Mouse (Mus musculus) liver, postnatal 0 days (tissue): Measurements from ENCODE around the gene Ctns. TPM values are rescaled to one million over a fixed set of nuclear protein-coding genes. Genes with fewer than 3 reads are reported as not detected.

Source experiments
- ATAC-seq: fragments of 200-750 bp; cut with Nextera tagmentation; 2 replicates; pipeline ENCODE4 v1.8.0; 2017; ENCODE audit warnings: mild to moderate bottlenecking, moderate library complexity
- DNase-seq: peaks from one replicate; pipeline ENCODE4 v3.0.0-alpha.2; 2016
- H3K27ac ChIP-seq: fragments of 300-500 bp; sonication (generic); 2 replicates; pipeline ENCODE4 v1.5.1; 2014; ENCODE audit warnings: antibody characterized with exemption, moderate library complexity, mild to moderate bottlenecking, low read depth
- H3K27me3 ChIP-seq: fragments of 300-500 bp; sonication (generic); 2 replicates; pipeline ENCODE4 v1.6.1; 2014; ENCODE audit warnings: low read length, control low read depth, mixed read lengths; ENCODE audit not compliant: insufficient read depth
- H3K36me3 ChIP-seq: fragments of 300-500 bp; sonication (generic); replicated peaks from 2 replicates; pipeline ENCODE4 v1.6.1; 2014; ENCODE audit warnings: mild to moderate bottlenecking, control low read depth, low read length, moderate library complexity, mixed read lengths; ENCODE audit not compliant: insufficient read depth
- H3K4me1 ChIP-seq: fragments of 300-500 bp; sonication (generic); 2 replicates; pipeline ENCODE4 v1.6.1; 2014; ENCODE audit warnings: antibody characterized with exemption, mild to moderate bottlenecking, control low read depth; ENCODE audit not compliant: insufficient read depth
- H3K4me2 ChIP-seq: fragments of 300-500 bp; sonication (generic); 2 replicates; pipeline ENCODE4 v1.6.1; 2014; ENCODE audit warnings: low read depth, mild to moderate bottlenecking, low read length, moderate library complexity, mixed read lengths
- H3K4me3 ChIP-seq: fragments of 300-500 bp; sonication (generic); 2 replicates; pipeline ENCODE4 v1.5.1; 2014; ENCODE audit warnings: low read depth, low read length
- H3K9ac ChIP-seq: fragments of 300-500 bp; sonication (generic); replicated peaks from 2 replicates; pipeline ENCODE4 v1.6.1; 2014; ENCODE audit warnings: mild to moderate bottlenecking, moderate library complexity
- H3K9me3 ChIP-seq: fragments of 300-500 bp; sonication (generic); 2 replicates; pipeline ENCODE4 v1.6.1; 2016; ENCODE audit warnings: mild to moderate bottlenecking, control low read depth, low read length, mixed read lengths
- CTCF ChIP-seq: sonication (generic); IDR thresholded peaks from 2 replicates; pipeline ENCODE4 v1.5.1; 2016; ENCODE audit warnings: antibody characterized with exemption, low read depth
- EP300 ChIP-seq: IDR thresholded peaks from 2 replicates; pipeline ENCODE4 v1.6.1; 2016; ENCODE audit warnings: antibody characterized with exemption, low read depth, mild to moderate bottlenecking
- WGBS: fragments of 180-500 bp; shearing (Covaris S2); extraction: QIAGEN DNeasy Blood & Tissue Kit; methylation state at CpG from one replicate; pipeline ENCODE4 v1.1.7; 2014; ENCODE audit not compliant: insufficient replicate concordance; 5-methylcytosine and 5-hydroxymethylcytosine counted together
- polyA plus RNA-seq: library from polyadenylated mRNA; unstranded; fragments of >200 nt; fragmentation: Nextera tagmentation; extraction: Ambion mirVana; gene quantifications from 2 replicates; pipeline ENCODE4 v1.2.1, GENCODE M21; 2015

The Ctns gene
- polyA plus RNA-seq, 1 experiment from 2014 or later = 8.4 TPM

DNA sequence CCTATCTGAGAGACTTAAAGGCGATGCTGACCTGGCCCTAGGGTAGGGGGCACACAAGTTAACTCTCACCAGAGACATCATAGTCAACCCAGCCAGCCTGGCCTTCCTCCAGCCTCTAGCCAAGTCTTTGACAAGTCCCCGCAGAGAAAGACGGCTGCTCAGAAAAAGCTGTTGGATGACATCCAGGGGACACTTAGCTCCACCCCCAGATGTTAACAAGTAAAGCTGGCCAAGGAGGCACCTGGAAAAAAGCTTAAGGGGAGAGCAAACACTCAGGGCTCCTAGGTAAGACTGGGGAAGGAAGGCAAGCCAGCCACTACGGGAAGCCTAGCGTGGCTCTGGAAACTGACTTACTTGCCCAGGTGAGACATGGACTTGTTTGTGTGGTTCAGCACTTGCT lies 26.7 kb downstream of the Ctns start:
- no peak for DNase-seq
- 58% methylated on average over 5 of the region's 5 CpGs for WGBS
- H3K4me3 ChIP-seq = no peak overlapping the region
- H3K27me3 ChIP-seq = no peaks in the 10 kb centered on the region
- H3K9me3 ChIP-seq = no peaks in the 10 kb centered on the region
- H3K4me2 ChIP-seq = no peak overlapping the region
- peaks cover 8% of the 10 kb centered on the region; the same call in 1 of the 2 replicates for H3K36me3 ChIP-seq
- H3K9ac ChIP-seq = no peak overlapping the region
- no peak overlapping the region for H3K27ac ChIP-seq
- no peak for ATAC-seq
- peaks cover 20% of the 10 kb centered on the region for H3K4me1 ChIP-seq
- TF ChIP-seq CTCF = no peak
- TF ChIP-seq EP300 = no peak

DNA sequence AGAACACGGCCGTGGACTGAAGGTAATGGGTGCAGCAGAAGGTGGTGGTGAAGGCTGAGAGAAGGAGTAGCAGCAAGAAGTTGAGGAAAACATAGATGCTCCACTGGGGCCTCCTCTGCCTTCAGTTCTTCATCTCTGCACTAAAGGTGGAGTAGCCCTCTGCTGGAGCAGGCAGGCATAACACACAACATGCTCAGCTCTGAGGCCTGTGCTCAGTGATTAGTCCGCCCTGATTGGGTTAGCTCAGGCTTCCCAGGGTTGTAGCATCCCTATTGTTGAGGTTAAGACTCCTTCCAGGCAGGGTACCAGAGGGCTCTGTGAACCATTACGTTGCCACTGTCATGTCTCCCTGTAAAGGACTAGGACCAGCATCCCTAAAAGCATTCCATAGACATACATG lies 29.6 kb downstream of the Ctns start:
- Histone ChIP-seq H3K9ac (no peak overlapping the region), H3K9me3 (no peaks in the 10 kb centered on the region), H3K4me2 (no peak overlapping the region), H3K36me3 (peaks cover 4% of the 10 kb centered on the region; the same call in 1 of the 2 replicates), H3K4me3 (no peak overlapping the region), H3K27me3 (no peaks in the 10 kb centered on the region), H3K4me1 (peaks cover 10% of the 10 kb centered on the region), H3K27ac (no peak overlapping the region)
- WGBS = 45% methylated on average over 4 of the region's 4 CpGs
- DNase-seq = peak; percentile 69
- TF ChIP-seq EP300 (no peak), CTCF (peak; percentile 76)
- ATAC-seq = peak; percentile 66

DNA sequence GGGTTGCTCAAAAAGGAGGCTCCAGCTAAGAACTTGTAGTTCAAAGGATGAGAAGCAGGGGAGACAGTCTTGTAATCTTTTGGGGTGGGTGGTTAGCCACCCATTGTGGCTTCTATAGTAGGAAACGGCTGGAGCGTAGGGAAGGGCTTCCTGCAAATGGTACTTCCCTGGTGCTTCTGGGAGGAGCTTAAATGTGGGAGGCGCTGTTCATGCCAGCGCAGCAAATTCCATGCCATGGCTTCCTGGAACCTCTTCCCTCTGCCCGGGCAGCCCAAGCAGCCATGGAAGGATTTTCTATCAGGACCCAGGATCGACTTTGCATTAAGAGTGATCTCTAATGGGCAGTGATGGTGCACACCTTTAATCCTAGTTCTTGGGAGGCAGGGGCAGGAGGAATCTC lies 30.3 kb downstream of the Ctns start:
- ATAC-seq (no peak), DNase-seq (no peak)
- peaks cover 10% of the 10 kb centered on the region for H3K4me1 ChIP-seq
- H3K4me2 ChIP-seq = no peak overlapping the region
- TF ChIP-seq CTCF (no peak), EP300 (no peak)
- H3K4me3 ChIP-seq = no peak overlapping the region
- no peak overlapping the region for H3K27ac ChIP-seq
- H3K9me3 ChIP-seq = no peaks in the 10 kb centered on the region
- no peaks in the 10 kb centered on the region for H3K36me3 ChIP-seq
- WGBS = 80% methylated on average over 6 of the region's 6 CpGs
- no peak overlapping the region for H3K9ac ChIP-seq
- H3K27me3 ChIP-seq = no peaks in the 10 kb centered on the region

DNA sequence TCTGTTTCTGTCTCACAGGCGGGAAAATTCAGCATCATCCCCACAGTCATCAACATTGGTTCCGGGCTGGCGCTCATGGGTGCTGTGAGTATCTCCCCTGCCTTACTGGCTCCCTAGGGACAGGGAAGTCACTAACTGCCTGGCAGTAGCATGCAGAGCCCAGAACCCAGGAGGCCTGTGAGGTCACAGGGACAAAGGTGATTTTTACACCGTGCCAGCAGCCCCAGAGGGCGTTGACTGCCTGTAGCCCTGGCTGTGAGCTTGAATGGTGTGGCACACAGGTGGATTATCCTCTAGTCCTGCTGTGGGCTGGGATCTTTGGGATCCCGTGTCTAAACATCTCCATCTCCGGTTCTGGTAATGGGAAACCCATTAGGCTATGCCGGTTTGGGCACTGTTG lies 30.8 kb downstream of the Ctns start:
- H3K9me3 ChIP-seq = no peaks in the 10 kb centered on the region
- WGBS = 83% methylated on average over 8 of the region's 8 CpGs
- no peak for TF ChIP-seq CTCF
- TF ChIP-seq EP300 = no peak
- peak; percentile 68 for ATAC-seq
- DNase-seq = peak; percentile 43
- H3K36me3 ChIP-seq = no peaks in the 10 kb centered on the region
- H3K4me3 ChIP-seq = no peak overlapping the region
- peaks cover 7% of the 10 kb centered on the region for H3K4me1 ChIP-seq
- no peak overlapping the region for H3K9ac ChIP-seq
- H3K27me3 ChIP-seq = no peaks in the 10 kb centered on the region
- no peak overlapping the region for H3K27ac ChIP-seq
- H3K4me2 ChIP-seq = no peak overlapping the region

DNA sequence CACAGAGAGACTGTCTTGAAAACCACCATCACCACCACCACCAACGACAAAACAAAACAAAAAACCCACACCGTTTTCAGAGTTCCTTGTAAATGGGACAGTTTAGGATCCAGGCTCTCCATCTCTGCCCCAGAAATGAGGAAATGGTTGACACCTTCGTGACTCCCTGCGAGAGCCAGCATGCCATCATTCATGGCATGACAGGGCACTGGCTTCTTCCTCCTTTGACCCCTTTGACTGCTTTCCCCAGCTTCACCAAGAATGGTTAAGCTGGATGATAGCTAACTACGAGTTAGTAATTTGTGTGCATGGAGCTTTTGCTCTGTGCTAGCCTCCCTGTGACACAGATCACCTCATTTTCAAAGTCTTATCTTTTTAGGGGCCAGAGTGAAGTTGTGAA lies 36.6 kb downstream of the Ctns start:
- Histone ChIP-seq H3K4me2 (no peak overlapping the region), H3K4me3 (no peak overlapping the region), H3K9ac (no peak overlapping the region), H3K4me1 (peaks cover 7% of the 10 kb centered on the region; the same call in 1 of the 2 replicates), H3K36me3 (no peaks in the 10 kb centered on the region), H3K27ac (no peak overlapping the region), H3K27me3 (peaks cover 21% of the 10 kb centered on the region), H3K9me3 (no peaks in the 10 kb centered on the region)
- TF ChIP-seq CTCF = no peak
- 25% methylated on average over 5 of the region's 5 CpGs for WGBS
- DNase-seq (no peak), ATAC-seq (no peak)

GRCm38 (mm10) chr11:73161616-73162015 lies 37.2 kb downstream of the Ctns start:
- WGBS = 79% methylated on average over 4 of the region's 4 CpGs
- TF ChIP-seq EP300 (no peak), CTCF (no peak)
- no peaks in the 10 kb centered on the region for H3K9me3 ChIP-seq
- no peaks in the 10 kb centered on the region for H3K36me3 ChIP-seq
- ATAC-seq (no peak), DNase-seq (no peak)
- no peak overlapping the region for H3K4me3 ChIP-seq
- no peak overlapping the region for H3K9ac ChIP-seq
- H3K4me1 ChIP-seq = peaks cover 7% of the 10 kb centered on the region; the same call in 1 of the 2 replicates
- H3K27ac ChIP-seq = no peak overlapping the region
- no peak overlapping the region for H3K4me2 ChIP-seq
- peaks cover 21% of the 10 kb centered on the region for H3K27me3 ChIP-seq

- H3K4me3 ChIP-seq = peak overlapping the region; percentile 43
- ATAC-seq (0 out of 2 replicates have a peak, but pooled peaks have one; percentile 40), DNase-seq (no peak)
- H3K9ac ChIP-seq = no peak overlapping the region
- 30% methylated on average over 6 of the region's 6 CpGs for WGBS
- H3K4me2 ChIP-seq = peak overlapping the region; percentile 73
- no peaks in the 10 kb centered on the region for H3K36me3 ChIP-seq
- no peak for TF ChIP-seq EP300
- TF ChIP-seq CTCF = no peak
- peaks cover 21% of the 10 kb centered on the region for H3K27me3 ChIP-seq
- H3K27ac ChIP-seq = no peak overlapping the region
- H3K4me1 ChIP-seq = peaks cover 7% of the 10 kb centered on the region; the same call in 1 of the 2 replicates
- no peaks in the 10 kb centered on the region for H3K9me3 ChIP-seq
Observed at GRCm38 (mm10) chr11:73160811-73161200, 38.0 kb downstream of the Ctns start.
